Mouse (Mus musculus) lung, embryonic 14.5 days (tissue): ENCODE results near the gene 1700012B07Rik. TPM values are rescaled to one million over a fixed set of nuclear protein-coding genes. Genes with fewer than 3 reads are reported as not detected.

Experiments
- ATAC-seq: fragments of 200-750 bp; cut with Nextera tagmentation; 2 replicates; pipeline ENCODE4 v1.8.0; 2017; ENCODE audit warnings: mild to moderate bottlenecking, moderate TSS enrichment, moderate library complexity; ENCODE audit not compliant: insufficient read depth
- DNase-seq: peaks from one replicate; pipeline ENCODE4 v3.0.0-alpha.2; 2015
- H3K27ac ChIP-seq: fragments of 300-500 bp; sonication (generic); 2 replicates; pipeline ENCODE4 v1.5.1; 2014; ENCODE audit warnings: low read depth, mild to moderate bottlenecking, moderate library complexity
- H3K27me3 ChIP-seq: fragments of 300-500 bp; sonication (generic); 2 replicates; pipeline ENCODE4 v1.6.1; 2014; ENCODE audit warnings: low read length, control low read depth; ENCODE audit not compliant: insufficient read depth
- H3K36me3 ChIP-seq: fragments of 300-500 bp; sonication (generic); 2 replicates; pipeline ENCODE4 v1.6.1; 2014; ENCODE audit warnings: control low read depth; ENCODE audit not compliant: insufficient read depth
- H3K4me1 ChIP-seq: fragments of 300-500 bp; sonication (generic); 2 replicates; pipeline ENCODE4 v1.6.1; 2014; ENCODE audit warnings: antibody characterized with exemption, control low read depth; ENCODE audit not compliant: insufficient read depth
- H3K4me2 ChIP-seq: fragments of 300-500 bp; sonication (generic); 2 replicates; pipeline ENCODE4 v1.6.1; 2014; ENCODE audit warnings: mild to moderate bottlenecking
- H3K4me3 ChIP-seq: fragments of 300-500 bp; sonication (generic); 2 replicates; pipeline ENCODE4 v1.5.1; 2014; ENCODE audit warnings: low read depth, low read length
- H3K9ac ChIP-seq: fragments of 300-500 bp; sonication (generic); 2 replicates; pipeline ENCODE4 v1.6.1; 2014
- H3K9me3 ChIP-seq: fragments of 300-500 bp; sonication (generic); 2 replicates; pipeline ENCODE4 v1.6.1; 2016; ENCODE audit warnings: low read depth, low read length, control low read depth
- CTCF ChIP-seq: IDR thresholded peaks from 2 replicates; pipeline ENCODE4 v1.5.1; 2016; ENCODE audit warnings: antibody characterized with exemption, low read depth
- WGBS: fragments of 180-500 bp; shearing (Covaris S2); extraction: QIAGEN DNeasy Blood & Tissue Kit; methylation state at CpG from one replicate; pipeline ENCODE4 v1.1.7; 2014; 5-methylcytosine and 5-hydroxymethylcytosine counted together
- polyA plus RNA-seq: library from polyadenylated mRNA; unstranded; fragments of >200 nt; fragmentation: Nextera tagmentation; extraction: Ambion mirVana; gene quantifications from 2 replicates; pipeline ENCODE4 v1.2.1, GENCODE M21; 2014

The 1700012B07Rik gene
- polyA plus RNA-seq, 1 experiment from 2014 or later: not detected

DNA sequence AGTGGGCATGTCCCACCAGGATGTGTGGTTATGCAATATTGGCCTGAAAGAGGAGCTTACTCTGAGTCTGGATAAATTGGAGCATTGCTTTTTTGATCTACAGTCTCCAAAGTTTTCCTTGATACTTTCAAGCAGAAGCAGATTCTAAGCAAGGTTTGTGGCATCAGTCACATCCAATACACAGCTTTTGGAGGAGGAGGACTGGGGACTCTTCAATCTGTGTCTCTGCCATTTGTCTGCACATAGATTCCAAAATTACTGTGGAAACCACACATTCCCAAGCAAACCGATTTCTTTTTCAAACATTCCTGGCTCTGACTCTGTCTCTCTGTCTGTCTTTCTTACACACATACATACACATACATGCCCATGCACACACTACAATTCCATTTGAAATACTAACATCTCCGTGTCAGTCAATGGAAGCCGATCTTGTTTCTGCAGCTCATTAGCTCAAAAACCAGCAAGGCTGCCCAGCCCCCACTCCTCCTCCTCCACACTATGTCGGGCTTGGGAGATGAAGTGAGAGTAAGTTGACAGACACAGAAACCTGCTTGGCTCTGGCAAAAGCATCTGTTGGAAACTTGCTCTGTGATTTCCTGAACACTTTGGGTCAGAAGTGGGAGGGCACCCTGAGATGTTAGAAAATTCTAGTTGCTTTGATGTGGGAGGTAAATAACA, 18.5 kb downstream of the 1700012B07Rik start:
- 23% methylated on average over 4 of the region's 4 CpGs for WGBS
- peak; percentile 60 for ATAC-seq
- Histone ChIP-seq H3K4me1 (no peaks in the 10 kb centered on the region), H3K9me3 (no peaks in the 10 kb centered on the region), H3K4me2 (no peak overlapping the region), H3K27ac (no peak overlapping the region), H3K27me3 (no peaks in the 10 kb centered on the region), H3K4me3 (no peak overlapping the region), H3K36me3 (no peaks in the 10 kb centered on the region), H3K9ac (no peak overlapping the region)
- peak; percentile 69 for DNase-seq
- no peak for TF ChIP-seq CTCF

DNA sequence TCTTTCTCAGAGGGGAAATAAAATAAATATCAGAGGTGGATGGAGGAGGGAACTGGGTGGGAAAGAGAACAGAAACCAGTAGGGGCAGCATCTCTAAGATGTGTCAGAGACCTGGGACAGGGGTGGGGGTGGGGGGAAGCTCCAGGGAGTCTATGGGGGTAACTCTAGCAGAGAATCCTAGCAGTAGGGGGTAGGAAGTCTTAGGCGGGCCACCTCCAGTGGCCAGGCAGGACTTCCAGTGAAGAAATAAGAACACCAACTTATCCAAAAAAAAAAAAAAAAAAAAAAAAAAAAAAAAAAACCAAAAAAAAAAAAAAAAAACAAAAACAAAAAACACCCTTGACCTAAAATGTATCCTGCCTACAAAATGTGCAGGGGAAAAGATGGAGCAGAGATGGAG, 26.3 kb downstream of the 1700012B07Rik start:
- DNase-seq: no peak
- TF ChIP-seq CTCF: no peak
- ATAC-seq: no peak
- WGBS: 77% methylated on average over 1 of the region's 1 CpGs
- Histone ChIP-seq H3K27me3 (no peaks in the 10 kb centered on the region), H3K4me1 (0 out of 2 replicates have a peak, but pooled peaks cover 5% of the 10 kb centered on the region), H3K27ac (no peak overlapping the region), H3K4me3 (no peak overlapping the region), H3K4me2 (no peak overlapping the region), H3K36me3 (no peaks in the 10 kb centered on the region), H3K9me3 (no peaks in the 10 kb centered on the region), H3K9ac (no peak overlapping the region)

DNA sequence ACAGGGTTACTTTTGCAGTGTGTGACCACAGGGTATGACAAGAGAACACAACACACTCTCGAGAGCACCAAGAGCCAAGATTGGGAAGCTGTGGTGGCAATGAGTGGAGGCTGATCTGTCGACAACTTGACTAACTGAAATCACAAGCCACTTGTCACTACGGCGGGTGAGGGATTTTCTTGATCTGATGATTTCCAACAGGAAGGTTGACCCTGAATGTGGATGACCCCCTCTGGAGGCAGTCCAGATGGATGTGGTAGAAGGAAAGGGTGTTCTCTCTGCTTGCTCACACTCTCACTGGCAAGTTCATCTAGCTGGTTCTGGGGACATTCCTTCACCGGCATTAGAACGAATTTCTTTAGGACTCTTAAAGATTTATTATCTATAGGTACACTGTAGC, 30.3 kb downstream of the 1700012B07Rik start:
- no peak overlapping the region for H3K4me3 ChIP-seq
- DNase-seq: peak; percentile 30
- H3K4me2 ChIP-seq: no peak overlapping the region
- ATAC-seq: no peak
- H3K9me3 ChIP-seq: no peaks in the 10 kb centered on the region
- no peak for TF ChIP-seq CTCF
- H3K4me1 ChIP-seq: no peaks in the 10 kb centered on the region
- H3K9ac ChIP-seq: no peak overlapping the region
- no peaks in the 10 kb centered on the region for H3K36me3 ChIP-seq
- WGBS: 55% methylated on average over 6 of the region's 6 CpGs
- no peak overlapping the region for H3K27ac ChIP-seq
- no peaks in the 10 kb centered on the region for H3K27me3 ChIP-seq

DNA sequence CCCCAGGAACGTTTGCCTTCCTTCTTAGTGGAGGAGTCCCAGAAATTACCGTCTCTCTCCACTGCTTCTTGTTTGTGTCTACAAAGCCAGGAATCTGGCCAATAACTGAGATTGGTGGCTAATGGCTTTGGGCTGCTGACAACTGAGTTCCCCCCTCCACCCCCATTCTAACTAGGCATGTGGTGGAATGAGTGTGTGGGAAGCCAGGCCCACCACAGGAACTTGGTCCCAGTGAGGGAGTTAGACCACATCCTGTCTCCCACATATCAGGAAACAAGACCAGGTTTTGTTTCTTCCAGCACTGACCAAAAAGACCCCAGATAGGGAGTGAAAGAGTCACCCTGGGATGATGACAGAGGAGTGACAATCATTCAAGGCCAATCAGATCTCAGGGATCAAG, 32.3 kb downstream of the 1700012B07Rik start:
- Histone ChIP-seq H3K9ac (no peak overlapping the region), H3K27ac (no peak overlapping the region), H3K4me2 (no peak overlapping the region), H3K36me3 (no peaks in the 10 kb centered on the region), H3K4me3 (no peak overlapping the region), H3K9me3 (no peaks in the 10 kb centered on the region), H3K4me1 (no peaks in the 10 kb centered on the region), H3K27me3 (no peaks in the 10 kb centered on the region)
- no peak for ATAC-seq
- 60% methylated on average over 2 of the region's 2 CpGs for WGBS
- no peak for TF ChIP-seq CTCF
- no peak for DNase-seq

DNA sequence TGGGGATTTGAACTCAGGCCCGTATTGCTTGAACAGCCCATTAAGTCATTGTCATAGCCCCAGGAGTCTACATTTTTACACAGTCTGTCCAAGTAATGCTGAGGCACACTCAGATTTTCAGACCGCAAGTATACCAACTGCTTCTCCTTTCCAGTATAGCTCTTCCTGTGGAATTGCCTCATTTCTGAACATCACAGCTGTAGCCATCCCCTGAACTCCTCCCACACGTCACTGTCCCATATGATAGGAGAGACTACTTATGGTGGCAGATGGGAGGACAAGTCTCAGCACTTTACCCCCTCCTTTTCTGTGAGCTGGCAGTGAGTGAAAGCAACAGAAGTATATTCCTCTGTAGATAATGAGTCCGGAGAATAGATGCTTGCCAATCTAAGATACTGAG, 34.3 kb downstream of the 1700012B07Rik start:
- DNase-seq (no peak), ATAC-seq (no peak)
- Histone ChIP-seq H3K4me3 (no peak overlapping the region), H3K9me3 (no peaks in the 10 kb centered on the region), H3K9ac (no peak overlapping the region), H3K4me1 (no peaks in the 10 kb centered on the region), H3K27ac (no peak overlapping the region), H3K27me3 (no peaks in the 10 kb centered on the region), H3K4me2 (no peak overlapping the region), H3K36me3 (no peaks in the 10 kb centered on the region)
- no peak for TF ChIP-seq CTCF
- WGBS: 84% methylated on average over 4 of the region's 4 CpGs

DNA sequence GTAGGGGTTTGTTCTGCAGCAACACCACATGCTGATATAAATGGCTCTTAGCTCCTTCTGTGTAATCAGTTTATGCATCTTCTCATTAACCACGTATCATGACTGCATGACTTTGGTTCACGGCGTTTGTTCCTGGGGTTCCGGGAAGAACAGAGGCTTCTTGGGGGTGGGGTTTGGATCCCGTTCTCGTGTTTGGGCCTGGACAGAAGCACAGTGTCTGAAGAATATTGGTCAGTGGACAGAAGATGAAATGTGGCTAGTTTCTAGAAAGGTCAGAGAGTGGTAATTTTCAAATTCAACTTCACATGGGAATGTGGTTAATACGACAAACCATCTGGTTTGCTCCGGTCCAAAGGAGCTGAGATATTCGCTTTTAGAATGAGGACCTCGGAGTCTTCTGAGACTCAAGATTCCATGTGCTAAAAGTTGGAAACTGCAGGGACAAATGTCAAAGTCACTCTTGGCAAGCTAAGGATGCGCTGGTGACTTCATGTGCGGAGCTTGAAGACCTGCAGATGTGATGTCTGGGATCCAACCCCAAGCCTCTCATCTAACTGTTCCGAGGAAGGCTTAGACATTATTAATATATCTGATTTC, 35.3 kb downstream of the 1700012B07Rik start:
- ATAC-seq (peak; percentile 55; the same call in 1 of the 2 replicates), DNase-seq (peak; percentile 68)
- Histone ChIP-seq H3K4me1 (no peaks in the 10 kb centered on the region), H3K9ac (no peak overlapping the region), H3K27ac (no peak overlapping the region), H3K4me2 (no peak overlapping the region), H3K36me3 (no peaks in the 10 kb centered on the region), H3K27me3 (no peaks in the 10 kb centered on the region), H3K9me3 (no peaks in the 10 kb centered on the region), H3K4me3 (no peak overlapping the region)
- WGBS: 63% methylated on average over 13 of the region's 13 CpGs
- no peak for TF ChIP-seq CTCF

DNA sequence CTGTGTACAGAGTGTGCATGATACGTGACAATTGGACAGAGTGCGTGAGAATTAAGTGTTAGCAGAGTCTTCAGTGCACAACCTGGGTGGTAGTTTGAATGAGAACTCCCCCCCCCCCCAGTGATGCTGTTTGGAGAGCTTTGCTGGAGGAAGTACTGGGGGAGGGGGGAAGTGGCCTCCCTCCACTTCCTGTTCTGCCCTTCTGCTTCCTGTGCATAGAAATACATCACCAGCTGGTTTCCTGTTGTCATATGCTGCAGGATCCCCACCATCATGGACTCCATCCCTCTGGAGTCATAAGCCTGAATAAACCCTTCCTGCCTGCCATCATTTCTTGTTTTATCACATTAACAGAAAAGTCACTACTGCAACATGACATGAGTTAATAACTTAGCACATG, 35.9 kb downstream of the 1700012B07Rik start:
- Histone ChIP-seq H3K36me3 (no peaks in the 10 kb centered on the region), H3K27me3 (no peaks in the 10 kb centered on the region), H3K4me2 (no peak overlapping the region), H3K9me3 (no peaks in the 10 kb centered on the region), H3K9ac (no peak overlapping the region), H3K4me1 (no peaks in the 10 kb centered on the region), H3K27ac (no peak overlapping the region), H3K4me3 (no peak overlapping the region)
- ATAC-seq: no peak
- DNase-seq: no peak
- no peak for TF ChIP-seq CTCF
- WGBS: 88% methylated on average over 2 of the region's 2 CpGs
